Mouse (Mus musculus) left cerebral cortex, postnatal 14 days (tissue): Measurements from ENCODE around the gene Eri3. TPM values are rescaled to one million over a fixed set of nuclear protein-coding genes. Genes with fewer than 3 reads are reported as not detected.

ENCODE experiments used
- DNase-seq, 2 experiments: peaks; one replicate each; pipeline ENCODE4 v3.0.0; 2021 to 2022; ENCODE audit warnings: low spot score in 2 of 2, mixed read lengths in 1 of 2
- intact Hi-C: fragments of 180-260 bp; cut with DNase I; formaldehyde crosslinking; loops from one replicate; pipeline ENCODE4 v1.15.1; 2025
- total RNA-seq, 2 experiments: library from RNA; stranded (reverse); gene quantifications; 2 replicates each; pipeline ENCODE4 v1.2.3; 2021

The Eri3 gene
- total RNA-seq, 2 experiments from 2014 or later, result 229 to 246 TPM

DNA sequence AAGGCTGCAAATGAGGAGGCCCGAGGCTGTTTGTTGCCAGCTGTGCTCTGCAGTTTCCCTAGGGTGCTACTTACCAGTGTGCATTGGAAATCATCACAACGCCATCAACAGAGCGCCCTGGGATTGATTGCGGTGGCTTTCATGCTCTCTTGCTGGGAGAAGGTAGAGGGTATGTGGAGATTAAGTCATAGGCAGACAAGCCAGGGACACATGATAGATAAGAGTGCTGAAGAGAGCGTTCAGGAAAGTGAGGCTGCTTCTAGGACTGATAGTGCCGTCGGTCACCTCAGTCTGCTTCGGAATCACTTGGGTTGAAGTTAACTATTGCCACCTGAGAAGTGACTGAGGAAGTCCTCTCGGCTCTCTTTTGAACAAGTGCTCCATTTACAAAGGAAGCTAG is 13.8 kb downstream of the Eri3 start:
- intact Hi-C loops, result loop anchor here (5.0 kb wide), 1 partner anchor 93 kb away; no protein-coding TSS in a partner anchor
- DNase-seq, result no peak

DNA sequence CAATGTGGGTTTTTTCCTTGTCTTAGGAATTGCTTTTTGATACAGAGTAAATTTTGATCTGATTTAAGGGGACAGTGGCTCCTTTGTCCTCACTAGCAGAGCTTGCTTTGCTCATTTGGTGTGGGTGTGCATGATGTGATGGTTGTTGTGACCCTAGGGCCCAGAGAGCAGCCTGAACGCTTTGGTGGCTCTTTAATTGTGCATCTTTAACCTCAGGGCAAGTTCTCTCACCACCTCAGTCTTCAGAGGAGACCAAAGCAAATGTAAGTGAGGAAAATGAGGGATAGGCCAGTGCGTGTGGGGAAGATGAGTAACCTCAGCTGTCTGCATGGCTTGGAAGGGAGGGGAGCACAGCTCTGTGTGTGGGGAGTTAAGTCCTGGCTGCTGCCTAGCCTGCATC is 18.7 kb downstream of the Eri3 start:
- DNase-seq, result no peak
- intact Hi-C loops, result no loop called here

- no peak for DNase-seq
- intact Hi-C loops, result no loop called here
These were observed 20.8 kb downstream of the Eri3 start for GRCm38 (mm10) chr4:117570964-117571363.

GRCm38 (mm10) chr4:117577579-117577978 is 27.4 kb downstream of the Eri3 start:
- no peak for DNase-seq
- intact Hi-C loops, result no loop called here

DNA sequence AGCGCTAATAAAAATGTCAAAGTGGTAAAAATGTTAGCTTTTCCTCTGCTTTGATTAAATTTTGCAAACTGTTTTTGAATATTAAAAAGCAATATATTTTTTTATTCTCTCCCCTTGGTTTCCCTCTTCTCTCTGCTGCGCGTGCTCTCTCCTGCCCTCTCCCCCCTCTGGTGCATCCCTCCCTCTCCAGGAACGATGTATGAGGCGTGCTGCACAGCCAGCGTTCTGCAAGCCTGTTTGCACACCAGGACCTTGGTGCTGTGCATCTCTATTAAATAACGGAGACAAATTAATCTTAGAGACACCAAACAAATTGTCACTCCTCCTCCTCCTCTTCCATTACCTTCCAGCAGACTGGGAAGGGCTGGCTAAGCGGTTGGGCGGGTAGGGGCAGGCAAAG is 31.5 kb downstream of the Eri3 start:
- intact Hi-C loops, result no loop called here
- no peak for DNase-seq

GRCm38 (mm10) chr4:117585995-117586394 is 35.8 kb downstream of the Eri3 start:
- intact Hi-C loops, result no loop called here
- no peak for DNase-seq

GRCm38 (mm10) chr4:117587447-117587846 is 37.3 kb downstream of the Eri3 start:
- intact Hi-C loops, result no loop called here
- DNase-seq, result no peak

- intact Hi-C loops, result no loop called here
- no peak for DNase-seq
These were observed 39.0 kb downstream of the Eri3 start for GRCm38 (mm10) chr4:117589081-117589660.

DNA sequence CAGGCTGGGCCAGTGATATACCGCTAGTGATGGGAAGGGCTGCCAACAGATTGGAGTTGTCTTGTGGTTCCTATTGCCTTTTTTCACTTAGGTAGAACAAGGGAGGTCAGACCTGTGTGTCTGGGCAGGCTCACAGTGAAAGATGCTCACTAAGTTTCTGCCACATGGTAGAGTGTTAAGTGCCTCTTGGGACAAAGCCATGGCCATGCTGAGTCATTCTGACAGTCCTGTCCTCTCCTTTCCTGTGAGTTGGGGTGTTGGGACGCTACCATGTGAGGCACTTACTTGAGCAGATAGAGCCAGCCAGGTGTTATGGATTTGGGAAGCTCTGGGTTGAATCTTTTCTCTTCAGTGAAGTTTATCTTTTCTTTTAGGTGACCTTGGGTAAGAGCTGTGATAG is 40.6 kb downstream of the Eri3 start:
- intact Hi-C loops, result no loop called here
- no peak for DNase-seq

DNA sequence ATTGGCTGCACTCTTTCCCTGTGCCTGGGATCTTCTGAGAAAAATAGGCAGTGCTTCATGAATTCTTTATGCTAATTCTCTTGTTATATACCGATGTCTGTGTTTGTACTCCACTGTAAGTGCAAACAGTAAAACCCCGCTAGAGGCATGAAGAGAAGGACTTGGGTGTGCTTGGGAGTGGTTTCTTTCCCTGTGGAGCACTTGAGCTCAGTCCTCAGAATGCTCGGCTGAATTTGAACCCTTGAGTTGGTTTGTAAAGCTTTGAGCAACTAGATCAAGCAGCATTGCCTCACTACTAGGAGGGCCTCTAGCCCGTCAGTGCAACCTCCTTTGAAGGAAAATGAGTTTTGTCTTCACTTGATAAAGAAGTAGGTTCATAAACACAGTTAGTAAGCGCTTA is 42.0 kb downstream of the Eri3 start:
- no peak for DNase-seq
- intact Hi-C loops, result no loop called here

- no peak for DNase-seq
- intact Hi-C loops, result no loop called here
These were observed 45.1 kb downstream of the Eri3 start for GRCm38 (mm10) chr4:117595293-117595692.

- intact Hi-C loops, result no loop called here
- DNase-seq, result no peak
These were observed 49.9 kb downstream of the Eri3 start for GRCm38 (mm10) chr4:117599986-117600565.

GRCm38 (mm10) chr4:117601338-117601776 is 51.2 kb downstream of the Eri3 start:
- intact Hi-C loops, result no loop called here
- DNase-seq, result no peak

DNA sequence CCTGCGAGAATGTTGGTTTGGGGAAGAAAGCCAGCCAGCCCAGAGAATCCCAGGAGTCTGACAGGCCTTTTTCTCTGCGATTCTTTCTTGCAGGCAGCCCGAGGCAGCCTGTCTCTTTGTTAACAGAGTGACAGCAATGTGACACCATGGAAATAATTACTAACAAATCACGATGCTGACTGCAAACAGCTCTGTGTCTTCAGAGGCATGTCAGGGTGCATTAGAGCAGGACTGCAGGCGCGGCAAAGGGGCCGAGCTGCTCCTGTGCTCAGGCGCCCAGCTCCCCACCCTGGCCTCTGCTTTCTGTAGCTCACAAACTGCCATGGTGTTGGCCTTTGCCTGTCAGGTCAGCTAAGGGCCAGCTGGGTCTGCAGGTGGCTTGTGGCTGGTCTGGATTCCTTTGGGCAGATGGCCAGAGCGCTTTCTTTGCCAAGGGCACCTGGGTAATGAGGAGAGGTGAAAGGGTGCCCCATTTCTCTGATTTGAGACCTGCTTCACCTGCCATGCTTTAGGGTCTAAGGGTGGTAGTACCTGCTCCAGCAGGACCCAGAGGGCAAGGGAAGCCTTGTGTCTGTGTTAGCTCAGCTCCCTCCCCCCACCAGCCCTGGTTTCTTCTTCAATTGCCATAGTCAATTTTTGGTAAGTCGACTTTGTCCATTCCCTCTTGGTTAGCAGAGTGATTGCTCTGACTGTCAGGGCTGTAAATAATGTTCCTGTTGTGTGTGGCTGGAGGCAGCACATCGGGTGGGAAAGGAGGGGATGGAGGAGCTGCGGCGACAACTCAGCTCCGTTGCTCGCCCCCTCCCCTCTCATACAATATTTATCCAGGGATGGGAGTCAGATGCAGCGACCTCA is 55.2 kb downstream of the Eri3 start:
- DNase-seq, result no peak
- intact Hi-C loops, result no loop called here

- intact Hi-C loops, result no loop called here
- DNase-seq, result no peak
These were observed 55.7 kb downstream of the Eri3 start for GRCm38 (mm10) chr4:117605954-117606227.

GRCm38 (mm10) chr4:117606831-117607610 is 56.9 kb downstream of the Eri3 start:
- intact Hi-C loops, result no loop called here
- DNase-seq, result no peak

GRCm38 (mm10) chr4:117608265-117608664 is 58.1 kb downstream of the Eri3 start:
- intact Hi-C loops, result no loop called here
- no peak for DNase-seq

DNA sequence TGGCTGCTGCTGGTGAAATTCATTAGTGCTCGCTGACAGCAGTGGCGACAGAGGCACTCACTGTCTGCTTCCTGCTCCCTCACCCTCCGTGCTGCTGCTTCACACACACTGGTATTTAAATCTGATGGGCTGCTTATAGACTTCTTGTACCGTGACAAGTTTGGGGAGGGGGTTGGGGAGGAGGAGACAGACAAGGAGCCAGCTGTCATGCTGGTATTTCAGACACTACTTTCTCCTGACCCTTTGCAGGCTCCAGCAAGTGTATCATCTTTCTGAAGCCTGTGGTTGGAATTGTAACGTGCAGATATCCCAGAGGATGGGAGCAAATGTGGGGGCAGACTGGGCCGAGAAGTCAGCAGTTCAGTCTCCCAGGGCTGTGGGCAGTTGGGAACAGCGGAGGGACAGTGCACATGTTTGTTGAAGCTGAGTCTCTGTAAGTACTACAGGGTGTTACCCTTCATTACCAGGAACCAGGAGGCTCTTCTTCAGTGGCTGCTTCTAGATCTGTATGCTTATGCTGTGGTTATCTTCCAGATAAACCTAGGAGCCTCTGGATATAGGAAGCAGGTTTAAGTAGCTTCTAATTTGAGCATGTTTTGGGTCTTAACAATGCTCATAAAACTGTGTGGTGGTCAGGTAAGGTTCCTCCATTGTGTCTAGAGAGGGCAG is 59.3 kb downstream of the Eri3 start:
- intact Hi-C loops, result no loop called here
- peak; percentile 15 to 65 for DNase-seq

DNA sequence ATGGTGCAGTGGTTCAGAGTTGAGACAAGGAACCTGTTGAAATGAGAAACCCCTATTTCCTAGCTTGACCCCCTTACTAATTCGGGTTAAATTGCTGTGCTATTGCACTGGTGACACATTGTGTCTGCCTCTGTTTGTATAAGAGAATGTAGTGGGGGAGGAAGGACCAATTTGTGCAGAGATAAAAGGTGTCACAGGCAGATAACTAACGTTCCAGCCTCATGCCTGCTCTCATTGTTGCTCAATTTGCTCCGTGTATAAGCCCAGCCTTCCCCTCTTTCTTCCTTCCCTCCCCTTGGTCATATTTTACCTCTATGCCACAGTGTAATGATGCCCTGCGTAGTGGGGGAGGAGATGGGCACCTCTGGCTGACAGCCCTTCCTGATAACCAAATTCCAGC is 61.2 kb downstream of the Eri3 start:
- intact Hi-C loops, result no loop called here
- no peak for DNase-seq

DNA sequence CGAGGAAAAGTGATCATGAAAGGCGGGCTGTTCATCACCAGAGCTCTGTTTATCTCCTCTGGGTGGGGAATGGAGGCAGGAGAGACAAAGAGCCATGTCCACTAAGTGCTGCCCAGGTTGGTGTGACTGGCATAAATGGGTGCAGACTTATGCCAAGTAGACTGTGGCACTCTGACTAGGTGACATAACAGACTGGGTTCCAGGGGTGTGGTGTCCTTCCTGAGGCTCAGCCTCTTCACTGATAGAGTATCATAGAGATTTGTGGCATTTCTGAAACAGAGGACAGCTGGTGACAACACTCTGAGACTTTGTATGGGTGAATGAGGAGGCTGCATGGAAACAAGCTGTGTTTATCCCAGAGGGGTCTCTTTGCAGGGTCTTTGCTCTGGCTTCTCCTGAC is 61.6 kb downstream of the Eri3 start:
- DNase-seq, result no peak
- intact Hi-C loops, result no loop called here
